Mouse (Mus musculus) heart, adult 18-20 months (tissue): ENCODE measurements around the gene Wnt3. TPM values are rescaled to one million over a fixed set of nuclear protein-coding genes. Genes with fewer than 3 reads are reported as not detected.

Experiments
- DNase-seq, 2 experiments: peaks; one replicate each; pipeline ENCODE4 v3.0.0; 2021 to 2022; ENCODE audit warnings: mixed read lengths in 1 of 2
- total RNA-seq, 2 experiments: library from RNA; stranded (reverse); gene quantifications; 2 replicates each; pipeline ENCODE4 v1.2.3; 2021

Wnt3 gene
- total RNA-seq, 2 experiments from 2014 or later: not detected

- no peak for DNase-seq
Measured at GRCm38 (mm10) chr11:103840834-103841233, 66.9 kb downstream of the Wnt3 start.

- no peak for DNase-seq
Measured at GRCm38 (mm10) chr11:103848287-103848686, 74.3 kb downstream of the Wnt3 start.

- DNase-seq: no peak
Measured at GRCm38 (mm10) chr11:103852590-103853283, 78.8 kb downstream of the Wnt3 start.

- no peak for DNase-seq
Measured at GRCm38 (mm10) chr11:103853284-103853920, 79.5 kb downstream of the Wnt3 start.

GRCm38 (mm10) chr11:103854294-103854693 lies 80.3 kb downstream of the Wnt3 start:
- no peak for DNase-seq

GRCm38 (mm10) chr11:103856641-103857040 lies 82.7 kb downstream of the Wnt3 start:
- no peak for DNase-seq

GRCm38 (mm10) chr11:103858760-103859159 lies 84.8 kb downstream of the Wnt3 start:
- DNase-seq: no peak

- no peak for DNase-seq
Measured at GRCm38 (mm10) chr11:103859933-103860610, 86.1 kb downstream of the Wnt3 start.

- no peak for DNase-seq
Measured at GRCm38 (mm10) chr11:103862951-103863350, 89.0 kb downstream of the Wnt3 start.

GRCm38 (mm10) chr11:103864486-103864885 lies 90.5 kb downstream of the Wnt3 start:
- no peak for DNase-seq

- no peak for DNase-seq
Measured at GRCm38 (mm10) chr11:103865346-103865745, 91.4 kb downstream of the Wnt3 start.

Other genes with a start within 250 kb of the Wnt3 start
- not detected for gene Gm884, start 153.0 kb upstream of the Wnt3 start, total RNA-seq
- gene Lyzl6, start 135.3 kb upstream of the Wnt3 start, total RNA-seq: not detected
- not detected for gene Rprml, start 124.6 kb upstream of the Wnt3 start, total RNA-seq
- gene Gosr2, start 76.3 kb upstream of the Wnt3 start, total RNA-seq: 10 to 100 TPM; 31.1 to 32.8 TPM
- under 1 TPM; 0.77 to 0.79 TPM for gene Wnt9b, start 24.3 kb upstream of the Wnt3 start, total RNA-seq
- 10 to 100 TPM; 23.8 to 33.2 TPM for gene Nsf, start 179.9 kb downstream of the Wnt3 start, total RNA-seq
- gene Arf2, start 192.6 kb downstream of the Wnt3 start, total RNA-seq: 10 to 100 TPM; 24.2 to 30.8 TPM